Comparison of ENCODE assay signal across 9 mouse cellular contexts in genomic region chr11:37046671-37047070, GRCm38 (mm10).
DNase-seq lines count a peak whose midpoint lies in the region; ATAC-seq and TF ChIP-seq lines count a peak whose summit lies in the region.
"Had no signal": no experiment of that assay in that cellular context is flagged by ENCODE, and none has a peak within 500 bp of the region (broad histone marks: within the 10 kb centered on the region; RNA-seq: fewer than 3 reads in every experiment).

No protein-coding gene starts in this region.

- no peak overlapping the region for H3K9ac ChIP-seq in heart, adult 2 months (ENCODE audit: low read depth, low read length)
- no peak overlapping the region for H3K9ac ChIP-seq in heart, embryonic 12.5 days
- H3K9ac ChIP-seq: liver, embryonic 13.5 days had no signal

- no peaks in the 10 kb centered on the region for H3K79me2 ChIP-seq in heart, adult 2 months (replicated peaks; ENCODE audit: control insufficient read depth, insufficient read depth, low read length)

- H3K36me3 ChIP-seq in heart, adult 2 months (ENCODE audit: control insufficient read depth, insufficient read depth, low read length), result no peaks in the 10 kb centered on the region
- H3K36me3 ChIP-seq in heart, embryonic 12.5 days, result no peaks in the 10 kb centered on the region
- H3K36me3 ChIP-seq: liver, embryonic 13.5 days had no signal

- no peaks in the 10 kb centered on the region for H3K4me1 ChIP-seq in heart, adult 2 months (ENCODE audit: control insufficient read depth, insufficient read depth, low read length)
- H3K4me1 ChIP-seq in heart, embryonic 12.5 days (replicated peaks), result no peaks in the 10 kb centered on the region
- H3K4me1 ChIP-seq: liver, embryonic 13.5 days had no signal

- no peak for ATAC-seq in heart, embryonic 12.5 days (ENCODE audit: insufficient number of reproducible peaks, low FRiP score)

- WGBS in heart, adult 2 months, result 54% methylated on average over 5 of the region's 5 CpGs
- WGBS in heart, embryonic 12.5 days, result 56% methylated on average over 5 of the region's 5 CpGs

- DNase-seq in heart, adult 2 months, result peak in 1 of 2 experiments; percentile 26
- peak; percentile 8 for DNase-seq in ovary, postnatal 36 days (ENCODE audit: low spot score)
- DNase-seq in ovary, postnatal 14 days (ENCODE audit: low spot score), result no peak
- DNase-seq in c-Kit-positive CD71-positive TER-119-negative erythroid progenitor cells, embryonic 14.5 days (ENCODE audit: low read depth), result peak; percentile 1
- DNase-seq in lung, adult 18-20 months, result peak; percentile 3 to 4
- no peak for DNase-seq in T-cell, adult 2 months (ENCODE audit: low spot score)
- DNase-seq in layer of hippocampus, adult 9-11 months, result no peak
- DNase-seq: liver, embryonic 13.5 days had no signal

- TF ChIP-seq EP300 in heart, adult 2 months (IDR thresholded peaks at IDR 0.05; ENCODE audit: insufficient read depth, low read depth, low read length), result no peak

- no peak overlapping the region for H3K4me2 ChIP-seq in heart, embryonic 12.5 days
- H3K4me2 ChIP-seq: liver, embryonic 13.5 days had no signal

- H3K27me3 ChIP-seq in heart, adult 2 months (ENCODE audit: control insufficient read depth, insufficient read depth, low read length), result no peaks in the 10 kb centered on the region
- H3K27me3 ChIP-seq in heart, embryonic 12.5 days (replicated peaks), result no peaks in the 10 kb centered on the region
- H3K27me3 ChIP-seq: liver, embryonic 13.5 days had no signal

- TF ChIP-seq POLR2A in heart, adult 2 months (IDR thresholded peaks at IDR 0.05; ENCODE audit: insufficient read depth, low read depth, low read length), result no peak

- intact Hi-C loops in heart, adult 2 months (cut with DNase I), result no loop called here

- no peaks in the 10 kb centered on the region for H3K9me3 ChIP-seq in heart, embryonic 12.5 days (replicated peaks)
- H3K9me3 ChIP-seq: liver, embryonic 13.5 days had no signal

- H3K27ac ChIP-seq in heart, adult 2 months, result no peak overlapping the region
- no peak overlapping the region for H3K27ac ChIP-seq in heart, embryonic 12.5 days (ENCODE audit: poor library complexity, severe bottlenecking)
- H3K27ac ChIP-seq: liver, embryonic 13.5 days had no signal

- TF ChIP-seq CTCF in heart, adult 2 months (IDR thresholded peaks at IDR 0.05), result peak; percentile 68

- H3K4me3 ChIP-seq in heart, adult 2 months, result no peak overlapping the region
- no peak overlapping the region for H3K4me3 ChIP-seq in heart, embryonic 12.5 days
- H3K4me3 ChIP-seq: liver, embryonic 13.5 days had no signal

Comparison
In these comparisons a context has a peak if more than half of its experiments do, and no peak if none do; other contexts are left out.
1. DNase-seq: peak in ovary, postnatal 36 days (single experiment), c-Kit-positive CD71-positive TER-119-negative erythroid progenitor cells, embryonic 14.5 days (single experiment) and lung, adult 18-20 months (2 of 2); none in ovary, postnatal 14 days (single experiment), T-cell, adult 2 months (single experiment) and layer of hippocampus, adult 9-11 months (single experiment).